Mouse (Mus musculus) natural killer cell, adult 2 months (primary cell): ENCODE results near the gene Tulp2.
"Not testable (repeated sequence)": the region's sequence is repeated elsewhere in the genome, so short reads cannot be mapped to it uniquely, and the experiment has no call there.

Source experiments
- DNase-seq, 2 experiments: peaks; one replicate each; pipeline ENCODE4 v3.0.0; 2022; ENCODE audit warnings: low spot score in 2 of 2

Tulp2 gene

GRCm38 (mm10) chr7:45521728-45522184 is 40.1 kb downstream of the Tulp2 start:
- DNase-seq: peak; percentile 90 to 93

GRCm38 (mm10) chr7:45522194-45522752 is 40.6 kb downstream of the Tulp2 start:
- no peak for DNase-seq

GRCm38 (mm10) chr7:45522957-45523676 is 41.4 kb downstream of the Tulp2 start:
- DNase-seq: no peak

- DNase-seq: no peak
Observed at GRCm38 (mm10) chr7:45523678-45524170, 42.0 kb downstream of the Tulp2 start.

- DNase-seq: peak in 1 of 2 experiments; percentile 24
Observed at GRCm38 (mm10) chr7:45524841-45525621, 43.4 kb downstream of the Tulp2 start.

GRCm38 (mm10) chr7:45525809-45526473 is 44.3 kb downstream of the Tulp2 start, which contains the start of the genes Ppp1r15a and Plekha4:
Gene Ppp1r15a (minus strand): TSS chr7:45526268.
Gene Plekha4 (plus strand): TSS chr7:45526330.
- peak; percentile 97 to 98 for DNase-seq

- DNase-seq: peak; percentile 35 to 50
Observed at GRCm38 (mm10) chr7:45526474-45527120, 44.9 kb downstream of the Tulp2 start.

GRCm38 (mm10) chr7:45527169-45527568 is 45.5 kb downstream of the Tulp2 start:
- DNase-seq: not testable (repeated sequence)

- no peak for DNase-seq
Observed at GRCm38 (mm10) chr7:45529461-45529860, 47.8 kb downstream of the Tulp2 start.

GRCm38 (mm10) chr7:45530643-45531042 is 49.0 kb downstream of the Tulp2 start:
- no peak for DNase-seq

GRCm38 (mm10) chr7:45535676-45536075 is 54.0 kb downstream of the Tulp2 start:
- DNase-seq: no peak

- no peak for DNase-seq
Observed at GRCm38 (mm10) chr7:45537602-45538001, 55.9 kb downstream of the Tulp2 start.

- DNase-seq: no peak
Observed at GRCm38 (mm10) chr7:45538163-45539041, 56.7 kb downstream of the Tulp2 start.

- DNase-seq: no peak
Observed at GRCm38 (mm10) chr7:45539095-45539494, 57.4 kb downstream of the Tulp2 start.

GRCm38 (mm10) chr7:45540213-45540612 is 58.5 kb downstream of the Tulp2 start:
- DNase-seq: no peak

GRCm38 (mm10) chr7:45544525-45544924 is 62.8 kb downstream of the Tulp2 start:
- no peak for DNase-seq

GRCm38 (mm10) chr7:45549641-45550436 is 68.2 kb downstream of the Tulp2 start:
- no peak for DNase-seq

- no peak for DNase-seq
Observed at GRCm38 (mm10) chr7:45550821-45551511, 69.3 kb downstream of the Tulp2 start.

- DNase-seq: no peak
Observed at GRCm38 (mm10) chr7:45551512-45551883, 69.8 kb downstream of the Tulp2 start.
